Mouse (Mus musculus): ENCODE results near the gene Irf4.

- TF ChIP-seq CTCF (IDR thresholded peaks at IDR 0.05; ENCODE audit: control insufficient read depth, insufficient read depth, low read length) = no peak
- TF ChIP-seq POLR2A (IDR thresholded peaks at IDR 0.05; ENCODE audit: borderline replicate concordance, control insufficient read depth, low read depth, low read length) = no peak
Measured at GRCm38 (mm10) chr13:30792741-30793140, 43.7 kb downstream of the Irf4 start.

Measured in bone marrow, adult 2 months (tissue).